Mouse (Mus musculus) granulocyte monocyte progenitor cell, adult 5-6 weeks (primary cell): ENCODE measurements around the gene Pitpnm1. TPM values are rescaled to one million over a fixed set of nuclear protein-coding genes. Genes with fewer than 3 reads are reported as not detected.

ENCODE experiments used
- ATAC-seq: replicated peaks from 2 replicates; pipeline ENCODE4 v1.8.0; 2016; ENCODE audit warnings: mild to moderate bottlenecking, moderate TSS enrichment, inconsistent platforms; ENCODE audit not compliant: poor library complexity, severe bottlenecking
- total RNA-seq, 2 experiments: library from RNA; stranded (forward) in 1 of 2; stranded (reverse) in 1 of 2; fragments of 200-712, 200-1000 nt in 1 of 2; fragments of >200 nt in 1 of 2; fragmentation: Nextera tagmentation in 1 of 2; gene quantifications; 2 replicates each; pipeline ENCODE4 v1.2.3; 2014 to 2017

Pitpnm1 gene
- total RNA-seq, 2 experiments from 2014 or later: 11.3 to 24.3 TPM

DNA sequence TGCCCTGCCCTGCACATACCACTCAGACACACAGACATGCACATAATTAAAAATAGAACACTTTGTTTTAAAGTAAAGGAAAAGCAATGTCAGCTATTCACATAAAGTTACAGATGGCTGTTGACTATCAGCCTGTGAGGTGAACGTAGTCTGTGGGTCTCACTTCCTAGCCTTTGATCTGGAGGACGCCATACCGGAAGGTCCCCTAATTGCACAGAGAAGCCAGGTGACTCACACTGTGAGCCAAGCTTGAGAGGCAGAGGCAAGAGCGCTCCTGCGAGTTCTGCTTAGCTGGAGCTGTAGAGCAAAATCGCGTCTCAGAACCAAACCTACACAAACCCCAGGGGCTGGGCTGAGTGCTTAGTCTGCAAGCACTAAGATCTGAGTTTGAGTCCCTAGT lies 6.0 kb upstream of the Pitpnm1 start:
- no peak for ATAC-seq

DNA sequence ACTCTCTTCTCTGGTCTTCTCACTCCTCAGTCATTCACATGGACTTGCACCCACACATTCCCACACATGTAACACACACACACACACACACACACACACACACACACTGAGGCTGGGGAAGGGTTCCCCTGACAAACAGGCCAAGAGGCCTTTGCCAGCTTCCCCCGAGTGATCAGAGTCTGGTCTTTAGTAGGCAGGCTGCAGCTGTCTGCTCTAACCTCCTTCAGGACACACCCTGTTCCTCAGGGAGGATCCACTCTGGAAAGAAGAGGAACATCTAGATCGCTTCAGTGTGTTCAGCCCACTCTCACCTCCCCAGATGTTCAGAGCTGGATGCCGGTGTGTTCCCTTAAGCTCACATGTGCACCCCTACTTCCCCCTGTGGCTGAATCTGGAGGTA lies 5.5 kb upstream of the Pitpnm1 start:
- ATAC-seq: no peak

DNA sequence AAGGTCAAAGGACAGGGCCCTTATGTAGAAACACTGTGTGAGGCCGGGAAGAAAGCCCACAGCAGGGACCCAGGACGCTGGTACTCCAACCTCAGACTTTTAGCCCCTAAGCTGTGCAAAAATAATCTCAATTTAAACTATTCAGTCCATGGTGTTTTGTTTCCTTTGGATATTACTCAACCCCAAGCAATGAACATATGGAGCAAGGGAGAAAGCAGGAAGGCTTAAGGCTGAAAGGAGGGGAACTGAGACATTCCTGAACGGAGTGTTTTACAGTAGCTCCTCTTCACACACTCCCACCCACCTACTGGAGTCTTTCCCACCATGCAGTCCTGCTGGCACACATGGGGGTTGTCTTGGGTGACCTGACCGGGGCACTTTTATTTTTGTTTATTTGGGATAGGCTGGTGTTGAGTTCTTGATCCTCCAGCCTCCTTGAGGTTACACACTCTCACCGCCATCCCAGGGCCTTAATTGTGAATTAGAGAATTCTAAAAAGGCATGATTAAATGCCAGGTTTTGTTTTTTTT lies 5.0 kb upstream of the Pitpnm1 start:
- no peak for ATAC-seq

DNA sequence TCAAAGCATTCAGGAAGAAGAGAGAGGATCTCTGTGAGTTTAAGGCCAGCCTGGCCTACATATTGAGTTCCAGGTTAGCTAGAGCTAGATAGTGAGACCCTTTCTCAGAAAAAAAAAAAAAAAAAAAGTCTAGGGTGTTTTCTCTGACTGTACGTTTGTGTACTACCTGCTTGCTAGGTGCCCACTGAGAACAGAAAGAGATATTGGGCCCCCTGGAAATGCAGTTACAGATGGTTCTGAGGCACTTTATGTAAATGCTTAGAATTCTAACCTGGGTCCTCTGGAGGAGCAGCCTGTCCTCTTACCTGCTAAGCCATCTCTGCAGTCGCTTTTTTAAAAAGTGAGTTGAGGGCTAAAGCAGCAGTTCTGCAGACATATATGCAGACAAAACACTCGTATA lies 4.0 kb upstream of the Pitpnm1 start:
- ATAC-seq: no peak

DNA sequence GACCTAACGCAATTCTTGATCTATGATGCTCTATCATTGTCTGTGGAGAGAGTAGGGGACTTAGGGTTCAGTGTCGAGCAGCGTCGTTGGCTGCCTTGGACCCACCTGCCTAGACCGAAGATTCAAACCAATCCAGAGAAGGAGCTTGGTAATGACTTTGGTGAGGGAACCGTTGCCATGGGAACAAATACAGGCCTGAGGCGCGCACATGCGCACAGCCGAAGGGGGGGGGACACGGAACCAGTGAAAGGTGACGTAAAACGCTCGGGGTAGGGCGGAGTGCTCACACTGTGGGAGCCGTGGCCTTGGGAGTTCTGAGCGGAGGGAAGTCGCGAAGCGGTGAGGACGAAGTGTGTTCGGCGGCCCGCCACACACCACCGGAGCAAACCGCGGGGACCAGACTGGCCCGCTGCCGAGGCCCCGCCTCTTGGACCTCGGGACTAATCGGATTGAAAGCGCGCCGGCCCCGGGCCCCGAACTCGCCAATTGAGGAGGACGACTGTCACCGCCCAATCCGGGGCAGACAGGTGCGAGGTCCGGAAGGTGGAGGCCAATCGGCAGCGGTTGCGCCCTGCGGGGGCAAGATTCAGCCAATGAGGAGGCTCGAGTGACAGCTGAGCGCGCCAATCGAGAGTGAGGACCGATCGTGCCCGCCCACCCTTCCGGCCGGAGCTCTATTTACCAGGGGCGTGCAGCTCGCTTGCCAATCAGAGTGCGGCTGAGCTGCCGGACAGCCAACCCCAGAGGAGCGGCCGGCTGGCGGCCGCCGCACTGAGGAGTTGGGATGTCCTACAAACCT lies 3.0 kb upstream of the Pitpnm1 start, which contains the start of gene Cdk2ap2:
Gene Cdk2ap2 (plus strand): TSS at position 541 of the 799 bp plus-strand sequence.
- ATAC-seq: peak; percentile 70

DNA sequence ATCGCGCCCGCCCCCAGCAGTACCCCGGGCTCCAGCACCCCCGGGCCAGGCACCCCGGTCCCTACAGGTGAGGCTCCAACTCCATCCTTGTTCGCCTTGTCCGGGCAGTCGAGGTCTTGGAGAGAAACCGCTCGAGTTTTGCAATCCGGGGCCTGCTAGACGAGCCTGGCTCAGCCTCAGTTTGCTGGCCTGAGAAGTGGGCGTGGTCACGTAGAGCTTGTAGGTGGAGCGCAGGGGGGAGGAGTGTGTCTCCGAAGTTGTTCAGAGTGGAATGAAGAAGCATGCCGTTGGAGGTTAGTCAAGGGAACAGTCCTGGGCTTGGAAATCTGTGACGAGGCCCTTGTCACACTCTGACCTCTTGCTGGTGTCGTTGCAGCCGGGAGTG lies 2.4 kb upstream of the Pitpnm1 start:
- peak; percentile 18 for ATAC-seq

DNA sequence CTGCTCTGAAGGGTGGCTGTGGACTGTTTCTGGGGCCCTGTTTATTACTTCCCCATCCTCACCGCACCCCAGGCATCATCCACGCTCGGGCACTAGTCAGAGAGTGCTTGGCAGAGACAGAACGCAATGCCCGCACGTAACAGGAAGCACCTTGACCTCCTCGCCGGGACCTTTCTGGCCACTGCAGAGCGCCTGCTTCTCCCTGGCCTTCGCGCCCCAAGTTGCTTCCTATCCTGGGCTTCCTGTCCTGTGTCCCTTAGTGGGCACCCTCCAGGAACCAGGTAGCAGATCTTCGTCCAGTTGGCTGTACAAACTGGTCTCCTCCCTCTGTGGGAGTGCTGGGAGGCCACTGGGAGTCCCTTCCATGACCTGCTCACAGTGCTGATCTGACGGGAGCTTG lies 1.4 kb upstream of the Pitpnm1 start:
- ATAC-seq: peak; percentile 28

DNA sequence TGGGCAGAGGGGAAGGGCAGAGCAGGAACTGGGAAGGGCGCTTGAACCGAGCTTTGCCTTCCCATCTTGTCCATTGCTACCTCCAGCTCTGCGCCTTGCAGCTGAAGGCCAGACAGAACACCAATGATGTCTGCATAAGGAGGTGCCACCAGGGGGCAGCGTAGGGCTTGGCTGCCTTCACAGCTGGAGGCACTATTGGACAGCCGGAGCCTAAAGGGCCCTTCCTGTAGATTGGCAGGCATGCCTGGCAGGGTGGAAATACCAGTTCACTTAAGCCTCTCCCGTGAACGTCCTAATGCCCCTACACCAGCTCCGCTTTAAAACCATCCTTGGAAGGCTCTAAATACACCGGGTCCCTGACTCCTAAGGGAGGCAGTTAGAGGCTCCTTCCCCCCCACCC lies 742 bp upstream of the Pitpnm1 start:
- peak; percentile 26 for ATAC-seq

DNA sequence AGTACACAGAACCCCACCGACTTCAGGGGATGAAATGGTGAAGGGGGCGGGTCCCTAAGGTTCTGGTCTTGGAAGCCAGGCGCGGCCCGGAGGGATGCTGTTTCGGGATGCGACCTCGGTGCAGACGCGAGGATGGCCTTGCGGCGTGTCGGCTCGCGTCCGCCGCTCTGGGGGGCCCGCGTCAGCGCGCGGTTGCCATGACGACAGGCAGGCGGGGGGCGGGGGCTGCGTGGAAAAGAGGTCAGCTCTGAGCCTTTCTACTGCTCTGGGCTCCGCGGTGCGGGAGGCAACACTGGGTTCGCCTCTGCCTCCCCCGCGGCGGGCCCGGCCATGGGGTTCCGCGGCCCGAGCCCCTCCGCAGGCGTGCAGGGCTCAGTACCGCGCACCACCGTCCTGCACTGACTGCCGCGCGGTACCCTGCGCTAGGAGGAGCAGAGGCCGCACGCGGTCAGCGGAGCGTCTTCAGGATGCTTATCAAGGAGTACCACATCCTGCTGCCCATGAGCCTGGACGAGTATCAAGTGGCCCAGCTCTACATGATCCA lies 992 bp downstream of the Pitpnm1 start:
- no peak for ATAC-seq

DNA sequence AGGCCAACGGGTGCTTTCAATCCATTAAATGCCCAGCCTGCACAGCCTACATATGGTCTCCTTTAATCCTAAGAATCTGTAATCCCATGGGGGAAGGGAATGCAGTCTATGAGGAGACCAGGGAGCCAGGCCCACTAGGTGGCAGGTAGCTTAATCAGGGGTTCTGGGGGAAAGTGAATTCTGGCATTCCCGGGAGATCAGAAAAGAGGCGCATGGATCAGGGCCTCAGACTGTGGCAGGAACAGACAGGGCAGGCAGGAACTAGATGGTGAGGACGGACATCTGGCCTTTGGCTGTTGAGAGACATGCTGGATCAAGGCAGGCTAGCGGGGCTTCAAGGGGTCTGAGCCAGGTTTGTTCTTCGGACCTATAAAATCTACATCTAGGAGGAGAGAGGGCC lies 1.7 kb downstream of the Pitpnm1 start:
- ATAC-seq: no peak

DNA sequence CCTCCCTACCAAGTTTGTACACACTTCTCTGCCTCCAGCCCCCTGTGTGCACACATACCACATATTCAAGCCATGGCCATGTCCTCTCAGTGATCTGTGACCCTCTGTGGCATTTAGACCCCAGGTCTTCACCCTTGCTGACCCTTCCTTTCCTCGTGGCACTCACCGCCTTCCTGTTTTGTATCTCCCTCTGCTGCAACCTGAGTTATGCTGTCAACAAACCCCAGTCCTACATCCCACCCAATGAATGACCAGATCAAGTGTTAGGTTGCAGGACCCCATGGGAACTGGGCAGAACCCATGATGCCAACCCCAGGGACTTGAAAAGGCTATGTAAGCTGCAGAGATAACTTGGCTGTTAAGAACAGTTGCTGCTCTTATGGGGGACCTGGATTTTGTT lies 2.3 kb downstream of the Pitpnm1 start:
- ATAC-seq: no peak

DNA sequence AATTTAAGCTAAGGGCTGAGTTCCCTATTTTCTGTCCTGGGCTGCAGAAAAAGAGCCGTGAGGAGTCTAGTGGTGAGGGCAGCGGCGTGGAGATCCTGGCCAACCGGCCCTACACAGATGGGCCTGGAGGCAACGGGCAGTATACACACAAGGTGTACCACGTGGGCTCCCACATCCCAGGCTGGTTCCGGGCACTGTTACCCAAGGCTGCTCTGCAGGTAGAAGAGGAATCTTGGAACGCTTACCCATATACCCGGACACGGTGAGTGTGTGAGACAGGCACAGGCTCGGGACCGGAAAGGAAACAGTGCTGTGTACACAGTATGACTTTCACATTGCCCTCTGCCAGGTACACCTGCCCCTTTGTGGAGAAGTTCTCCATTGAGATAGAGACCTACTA lies 2.8 kb downstream of the Pitpnm1 start:
- no peak for ATAC-seq

DNA sequence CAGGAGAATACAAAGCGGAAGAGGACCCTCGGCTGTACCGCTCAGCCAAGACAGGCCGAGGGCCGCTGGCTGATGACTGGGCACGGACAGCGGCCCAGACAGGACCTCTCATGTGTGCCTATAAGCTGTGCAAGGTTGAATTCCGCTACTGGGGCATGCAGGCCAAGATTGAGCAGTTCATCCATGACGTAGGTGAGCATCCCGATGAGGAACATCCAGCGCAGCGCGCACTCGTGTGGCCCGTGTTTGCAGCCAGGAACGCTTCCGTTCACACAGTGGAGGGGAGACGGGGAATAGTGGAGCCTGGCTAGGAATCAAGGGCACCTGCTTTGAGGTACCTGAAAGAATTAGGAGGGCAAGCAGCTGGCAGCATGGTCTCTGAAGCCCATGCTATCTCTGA lies 3.5 kb downstream of the Pitpnm1 start:
- ATAC-seq: no peak

DNA sequence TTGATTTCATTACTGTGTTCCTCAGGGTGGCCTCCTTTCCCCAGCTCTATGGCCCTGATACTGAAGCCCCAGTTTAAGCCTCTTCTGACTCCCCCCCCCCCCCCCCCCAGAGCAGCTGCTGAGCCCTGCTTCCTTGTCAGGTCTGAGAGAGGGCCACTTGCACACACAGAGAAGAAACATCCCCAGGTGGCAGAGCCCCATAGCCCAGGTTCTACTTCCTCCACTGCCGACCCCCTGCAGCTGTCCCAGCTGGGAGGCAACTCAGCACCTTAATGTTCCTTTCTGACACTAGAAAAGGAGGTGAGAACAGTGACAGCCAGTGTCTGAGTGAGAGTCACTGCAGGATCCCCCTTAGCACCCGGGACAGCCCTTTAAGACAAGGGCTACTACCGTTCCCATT lies 4.0 kb downstream of the Pitpnm1 start:
- no peak for ATAC-seq

DNA sequence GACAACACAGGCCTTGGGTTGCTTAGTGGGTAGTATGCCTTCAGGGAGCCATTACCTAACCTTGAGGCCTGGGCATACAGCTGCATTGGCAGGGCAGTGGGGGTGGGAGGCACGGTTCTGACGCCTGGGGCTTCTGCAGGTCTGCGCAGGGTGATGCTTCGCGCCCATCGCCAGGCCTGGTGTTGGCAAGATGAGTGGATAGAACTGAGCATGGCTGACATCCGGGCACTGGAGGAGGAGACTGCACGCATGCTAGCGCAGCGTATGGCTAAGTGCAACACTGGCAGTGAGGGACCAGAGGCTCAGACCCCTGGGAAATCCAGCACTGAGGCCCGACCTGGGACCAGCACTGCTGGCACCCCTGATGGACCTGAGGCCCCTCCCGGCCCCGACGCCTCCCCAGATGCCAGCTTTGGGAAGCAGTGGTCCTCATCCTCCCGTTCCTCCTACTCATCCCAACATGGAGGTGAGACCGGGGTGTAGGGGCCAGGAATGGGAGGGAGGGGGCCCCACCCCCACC lies 4.9 kb downstream of the Pitpnm1 start:
- ATAC-seq: no peak

DNA sequence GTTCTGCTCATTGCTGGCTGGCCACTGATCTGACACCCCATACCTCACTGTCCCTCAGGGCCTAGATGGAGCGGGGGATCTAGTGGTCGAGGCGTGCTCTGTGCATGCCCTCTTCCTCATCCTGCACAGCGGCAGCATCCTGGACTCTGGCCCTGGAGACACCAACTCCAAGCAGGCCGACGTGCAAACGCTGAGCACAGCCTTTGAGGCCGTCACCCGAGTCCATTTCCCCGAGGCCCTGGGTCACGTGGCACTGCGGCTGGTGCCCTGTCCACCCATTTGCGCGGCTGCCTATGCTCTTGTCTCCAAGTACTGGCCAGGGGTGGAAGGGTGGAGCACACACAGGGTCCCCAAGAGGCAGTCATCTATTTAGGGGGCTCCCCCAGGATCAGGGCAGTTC lies 6.9 kb downstream of the Pitpnm1 start:
- ATAC-seq: no peak

DNA sequence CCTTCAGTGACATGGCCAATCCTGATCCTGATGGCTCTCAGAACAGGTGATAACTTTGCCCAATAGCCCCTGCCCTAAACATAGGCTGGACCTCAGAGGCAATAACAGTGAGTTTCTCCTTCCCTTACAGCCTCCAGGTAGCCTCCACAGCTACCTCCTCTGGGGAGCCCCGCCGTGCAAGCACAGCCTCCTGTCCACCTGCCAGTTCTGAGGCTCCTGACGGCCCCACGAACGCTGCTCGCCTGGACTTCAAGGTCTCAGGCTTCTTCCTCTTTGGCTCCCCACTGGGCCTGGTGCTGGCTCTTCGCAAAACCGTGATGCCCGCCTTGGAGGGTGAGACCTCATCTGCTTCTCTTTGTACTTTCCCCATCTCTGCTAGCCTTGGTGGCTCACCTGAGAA lies 8.7 kb downstream of the Pitpnm1 start:
- no peak for ATAC-seq

DNA sequence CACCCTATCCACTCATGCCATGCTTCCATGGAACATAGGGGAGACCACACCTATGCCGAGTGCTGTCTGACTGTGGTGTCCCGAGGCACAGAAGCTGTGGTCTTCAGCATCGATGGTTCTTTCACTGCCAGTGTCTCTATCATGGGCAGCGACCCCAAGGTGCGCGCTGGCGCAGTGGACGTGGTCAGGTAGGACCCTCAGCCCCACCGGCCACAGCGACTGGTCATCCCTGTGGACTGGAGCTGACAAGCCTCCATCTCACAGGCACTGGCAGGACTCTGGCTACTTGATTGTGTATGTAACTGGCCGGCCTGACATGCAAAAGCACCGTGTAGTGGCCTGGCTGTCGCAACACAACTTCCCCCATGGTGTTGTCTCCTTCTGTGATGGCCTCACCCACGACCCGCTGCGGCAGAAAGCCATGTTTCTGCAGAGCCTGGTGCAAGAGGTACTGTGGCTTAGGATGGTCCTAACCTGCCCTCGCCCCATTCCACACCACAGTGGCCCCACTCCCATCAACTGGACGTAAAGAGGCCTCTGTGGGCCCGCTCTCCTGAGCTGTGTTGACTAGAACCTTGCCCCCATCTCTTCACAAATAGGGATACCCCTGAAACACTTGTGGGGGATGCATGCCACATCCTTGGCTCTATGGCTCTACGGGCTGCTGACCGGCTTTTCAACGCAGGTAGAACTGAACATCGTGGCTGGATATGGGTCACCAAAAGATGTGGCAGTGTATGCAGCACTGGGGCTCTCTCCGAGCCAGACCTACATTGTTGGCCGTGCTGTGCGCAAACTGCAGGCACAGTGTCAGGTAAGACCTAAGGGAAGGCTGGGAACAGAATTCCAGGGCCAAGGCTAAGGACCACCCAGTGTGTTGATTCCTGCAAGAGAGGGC lies 12.5 kb downstream of the Pitpnm1 start:
- peak; percentile 56 for ATAC-seq

DNA sequence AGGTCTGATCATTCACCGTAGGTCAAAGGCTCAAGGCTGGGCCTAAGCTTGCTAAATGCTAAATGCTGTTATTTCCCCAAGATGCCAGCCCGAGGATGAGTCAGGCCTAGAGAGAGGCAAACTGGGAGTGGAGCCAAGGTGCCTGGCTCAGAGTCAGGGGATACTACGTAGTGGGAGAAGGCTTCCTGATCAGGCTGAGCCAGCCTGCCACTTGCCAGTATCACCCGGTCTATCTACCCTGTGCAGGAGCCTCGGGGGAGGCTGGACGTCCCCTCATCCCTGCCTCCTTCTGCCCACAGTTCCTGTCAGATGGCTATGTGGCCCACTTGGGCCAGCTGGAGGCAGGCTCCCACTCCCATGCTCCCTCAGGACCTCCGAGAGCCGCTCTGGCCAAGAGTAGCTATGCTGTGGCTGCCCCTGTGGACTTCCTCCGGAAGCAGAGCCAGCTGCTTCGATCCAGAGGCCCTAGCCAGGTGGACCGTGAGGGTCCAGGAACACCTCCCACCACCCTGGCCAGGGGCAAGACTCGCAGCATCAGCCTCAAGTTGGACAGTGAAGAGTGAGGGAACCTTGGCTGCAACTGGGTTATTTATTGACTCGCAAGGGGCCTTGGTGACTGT lies 13.5 kb downstream of the Pitpnm1 start:
- peak; percentile 55 for ATAC-seq

DNA sequence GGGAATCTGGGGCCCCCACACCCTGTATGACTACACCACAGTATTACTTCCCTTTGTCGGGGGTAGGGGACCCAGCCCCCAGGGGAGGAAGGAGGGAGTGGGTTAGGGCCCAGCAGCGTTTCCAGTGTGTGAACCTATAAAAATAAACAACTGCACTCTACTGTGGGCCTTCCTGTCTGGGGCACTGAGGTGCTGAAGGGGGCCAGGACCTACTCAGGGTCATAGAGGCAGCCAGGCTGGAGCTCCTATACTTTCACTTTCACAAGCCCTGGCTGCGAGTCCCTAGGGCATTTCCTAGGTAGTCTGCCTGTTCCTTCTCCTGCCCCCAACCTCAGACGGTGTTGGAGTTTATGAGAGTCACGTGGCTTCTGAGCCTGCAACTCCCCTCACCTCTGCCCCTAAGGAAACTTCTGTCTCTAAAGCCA lies 14.0 kb downstream of the Pitpnm1 start:
- peak; percentile 63 for ATAC-seq
